Mouse (Mus musculus) liver, embryonic 13.5 days (tissue): Measurements from ENCODE around the gene Gm11099. TPM values are rescaled to one million over a fixed set of nuclear protein-coding genes. Genes with fewer than 3 reads are reported as not detected.

Source experiments
- ATAC-seq: fragments of 200-750 bp; cut with Nextera tagmentation; 2 replicates; pipeline ENCODE4 v1.8.0; 2017; ENCODE audit warnings: low read depth, mild to moderate bottlenecking, moderate number of reproducible peaks, moderate library complexity
- DNase-seq: peaks from one replicate; pipeline ENCODE4 v3.0.0; 2022
- H3K27ac ChIP-seq: fragments of 300-500 bp; sonication (generic); 2 replicates; pipeline ENCODE4 v1.5.1; 2015; ENCODE audit warnings: moderate library complexity, mild to moderate bottlenecking, inconsistent platforms
- H3K27me3 ChIP-seq: fragments of 300-500 bp; sonication (generic); 2 replicates; pipeline ENCODE4 v1.6.1; 2015; ENCODE audit warnings: mild to moderate bottlenecking, inconsistent platforms
- H3K36me3 ChIP-seq: fragments of 300-500 bp; sonication (generic); 2 replicates; pipeline ENCODE4 v1.6.1; 2015; ENCODE audit warnings: mild to moderate bottlenecking, inconsistent platforms
- H3K4me1 ChIP-seq: fragments of 300-500 bp; sonication (generic); replicated peaks from 2 replicates; pipeline ENCODE4 v1.6.1; 2015; ENCODE audit warnings: inconsistent platforms
- H3K4me2 ChIP-seq: fragments of 300-500 bp; sonication (generic); 2 replicates; pipeline ENCODE4 v1.6.1; 2015; ENCODE audit warnings: inconsistent platforms, mild to moderate bottlenecking, moderate library complexity
- H3K4me3 ChIP-seq: fragments of 300-500 bp; sonication (generic); replicated peaks from 2 replicates; pipeline ENCODE4 v1.5.1; 2015; ENCODE audit warnings: mild to moderate bottlenecking, inconsistent platforms
- H3K9ac ChIP-seq: fragments of 300-500 bp; sonication (generic); 2 replicates; pipeline ENCODE4 v1.6.1; 2015; ENCODE audit warnings: mild to moderate bottlenecking, inconsistent platforms
- H3K9me3 ChIP-seq: fragments of 300-500 bp; sonication (generic); replicated peaks from 2 replicates; pipeline ENCODE4 v1.6.1; 2016; ENCODE audit warnings: inconsistent platforms
- WGBS: fragments of 180-500 bp; shearing (Covaris S2); methylation state at CpG from one replicate; pipeline ENCODE4 v1.1.7; 2015; ENCODE audit not compliant: insufficient replicate concordance; 5-methylcytosine and 5-hydroxymethylcytosine counted together
- polyA plus RNA-seq: library from polyadenylated mRNA; unstranded; fragments of >200 nt; fragmentation: Nextera tagmentation; extraction: Ambion mirVana; gene quantifications from 2 replicates; pipeline ENCODE4 v1.2.1, GENCODE M21; 2015

Gene Gm11099
- not detected in 2 replicates for polyA plus RNA-seq

DNA sequence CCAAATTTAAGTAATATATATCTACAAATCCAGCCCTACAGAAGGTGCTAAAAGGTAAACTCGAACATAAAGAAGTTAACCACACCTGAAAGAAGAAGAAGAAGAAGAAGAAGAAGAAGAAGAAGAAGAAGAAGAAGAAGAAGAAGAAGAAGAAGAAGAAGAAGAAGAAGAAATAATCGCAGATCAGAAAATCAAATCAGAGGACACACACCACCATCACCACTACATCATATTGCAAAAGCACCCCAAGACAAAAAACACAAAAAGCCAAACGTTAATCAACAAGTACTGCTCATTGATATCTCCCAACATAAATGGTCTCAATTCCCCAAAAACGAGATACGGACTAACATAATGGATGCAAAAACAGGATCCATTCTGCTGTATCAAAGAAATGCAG is at the start of gene Gm11099:
Gene Gm11099 (plus strand): TSS at position 301 of the 400 bp plus-strand sequence.
- H3K4me1 ChIP-seq: no peaks in the 10 kb centered on the region
- no peaks in the 10 kb centered on the region for H3K9me3 ChIP-seq
- ATAC-seq: no peak
- no peak within 1 kb of the TSS for H3K4me3 ChIP-seq
- H3K9ac ChIP-seq: no peak within 1 kb of the TSS
- no peak for DNase-seq
- no peak within 1 kb of the TSS for H3K4me2 ChIP-seq
- no peaks in the 10 kb centered on the region for H3K36me3 ChIP-seq
- WGBS: 57% methylated on average over 5 of the region's 5 CpGs
- H3K27me3 ChIP-seq: no peaks in the 10 kb centered on the region
- no peak within 1 kb of the TSS for H3K27ac ChIP-seq

- Histone ChIP-seq H3K9me3 (no peaks in the 10 kb centered on the region), H3K9ac (no peak overlapping the region), H3K27me3 (no peaks in the 10 kb centered on the region), H3K36me3 (no peaks in the 10 kb centered on the region), H3K4me2 (no peak overlapping the region), H3K27ac (no peak overlapping the region), H3K4me1 (no peaks in the 10 kb centered on the region), H3K4me3 (no peak overlapping the region)
- DNase-seq (no peak), ATAC-seq (no peak)
- 47% methylated on average over 2 of the region's 2 CpGs for WGBS
Measured at GRCm38 (mm10) chr2:58812941-58813340, 46.3 kb upstream of the Gm11099 start.

DNA sequence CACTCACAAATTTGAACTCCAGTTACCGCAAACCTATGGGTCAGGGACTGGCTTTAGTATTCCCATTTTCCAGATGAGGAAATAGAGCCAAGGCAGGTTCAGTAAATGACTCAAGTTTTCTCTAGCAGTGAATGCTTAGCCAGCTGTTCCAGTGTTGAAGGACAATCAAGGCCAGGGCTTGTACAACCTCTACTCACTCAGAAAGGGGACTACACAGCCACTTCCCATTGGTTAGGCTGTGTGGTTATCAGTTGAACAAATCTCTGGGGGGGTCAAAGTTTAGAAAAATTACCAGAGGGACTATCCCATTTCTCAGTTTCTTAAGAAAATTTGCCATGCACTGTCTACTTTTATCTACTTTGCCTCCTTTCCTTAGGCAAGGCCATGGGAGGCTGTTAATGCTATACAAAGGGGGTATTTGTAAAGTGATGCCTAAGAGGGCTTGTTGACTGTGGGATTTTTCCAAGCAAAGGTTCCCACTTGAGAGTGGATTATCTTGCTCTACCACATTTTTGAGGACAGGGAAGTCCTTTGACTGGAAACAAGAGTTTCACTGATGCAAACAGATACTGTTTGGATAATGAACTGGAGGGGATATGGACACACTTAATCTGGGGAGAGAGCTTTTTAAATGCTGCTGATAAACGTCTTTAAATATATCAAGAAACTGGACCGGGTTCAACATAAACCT is 30.2 kb upstream of the Gm11099 start:
- Histone ChIP-seq H3K4me2 (no peak overlapping the region), H3K4me1 (no peaks in the 10 kb centered on the region), H3K9ac (no peak overlapping the region), H3K9me3 (no peaks in the 10 kb centered on the region), H3K4me3 (no peak overlapping the region), H3K27ac (no peak overlapping the region), H3K27me3 (no peaks in the 10 kb centered on the region), H3K36me3 (no peaks in the 10 kb centered on the region)
- ATAC-seq: no peak
- DNase-seq: no peak
- WGBS: 61% methylated on average over 3 of the region's 3 CpGs

GRCm38 (mm10) chr2:58829981-58830742 is 29.1 kb upstream of the Gm11099 start:
- Histone ChIP-seq H3K36me3 (no peaks in the 10 kb centered on the region), H3K27ac (no peak overlapping the region), H3K4me1 (no peaks in the 10 kb centered on the region), H3K4me2 (no peak overlapping the region), H3K27me3 (no peaks in the 10 kb centered on the region), H3K9me3 (no peaks in the 10 kb centered on the region), H3K4me3 (no peak overlapping the region), H3K9ac (no peak overlapping the region)
- 65% methylated on average over 7 of the region's 7 CpGs for WGBS
- no peak for DNase-seq
- no peak for ATAC-seq

DNA sequence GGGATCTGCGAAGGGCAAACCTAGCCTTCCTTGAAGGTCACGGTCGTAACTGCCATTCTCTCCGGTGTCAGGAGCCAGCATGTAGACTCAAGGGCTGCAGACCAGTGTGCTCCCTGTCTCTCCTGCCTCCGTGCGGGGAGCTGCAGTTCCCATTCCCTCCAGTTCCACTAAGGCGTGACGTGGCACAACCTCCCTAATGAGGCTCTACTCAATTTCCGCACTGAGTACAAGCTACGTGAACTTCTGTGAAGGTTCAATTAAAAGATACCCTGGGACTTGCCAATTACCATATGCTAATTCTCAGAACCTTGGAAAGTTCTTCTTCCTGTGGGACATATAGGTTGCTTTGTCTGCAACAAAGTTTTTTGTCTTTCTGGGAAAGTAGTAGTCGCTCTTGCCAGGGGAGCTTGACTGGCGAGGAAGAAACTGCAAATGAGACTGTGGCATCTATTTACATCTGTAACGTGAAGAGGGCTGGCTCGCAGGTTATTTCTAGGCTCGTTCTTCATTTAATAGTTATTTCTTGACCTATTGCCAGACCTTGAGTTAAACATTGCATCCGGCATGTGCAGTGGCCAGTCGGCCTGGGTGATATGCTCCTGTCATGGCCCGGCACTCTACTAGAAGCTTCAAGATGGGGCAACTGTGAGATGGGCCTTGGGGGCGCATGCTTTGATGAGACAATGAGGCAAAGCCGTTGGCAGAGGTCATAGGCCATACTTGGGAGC is 26.8 kb upstream of the Gm11099 start:
- Histone ChIP-seq H3K4me3 (no peak overlapping the region), H3K4me1 (no peaks in the 10 kb centered on the region), H3K27ac (no peak overlapping the region), H3K9me3 (no peaks in the 10 kb centered on the region), H3K27me3 (no peaks in the 10 kb centered on the region), H3K36me3 (no peaks in the 10 kb centered on the region), H3K4me2 (no peak overlapping the region), H3K9ac (no peak overlapping the region)
- WGBS: 78% methylated on average over 20 of the region's 20 CpGs
- ATAC-seq (no peak), DNase-seq (no peak)

DNA sequence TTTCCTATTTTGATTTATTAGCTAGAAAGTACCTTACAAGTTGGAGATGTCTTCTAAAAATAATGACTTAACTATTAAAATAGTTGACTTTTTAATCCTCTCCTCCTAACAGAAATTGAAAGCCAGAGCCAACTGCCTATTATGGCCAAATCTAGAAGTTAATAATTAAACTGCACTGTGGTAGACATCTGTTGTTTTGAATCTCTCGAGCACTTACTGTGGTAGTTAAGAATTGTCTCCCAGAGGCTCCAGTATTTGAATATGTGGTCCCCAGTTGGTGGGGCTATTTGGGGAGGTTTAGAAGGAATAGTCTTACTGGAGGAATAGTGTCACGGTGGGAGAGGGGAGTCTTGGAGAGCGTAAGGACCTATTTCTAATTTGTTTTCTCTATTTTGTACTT is 18.2 kb upstream of the Gm11099 start:
- no peak overlapping the region for H3K27ac ChIP-seq
- H3K4me1 ChIP-seq: no peaks in the 10 kb centered on the region
- no peak overlapping the region for H3K4me2 ChIP-seq
- no peak overlapping the region for H3K9ac ChIP-seq
- ATAC-seq: no peak
- no peaks in the 10 kb centered on the region for H3K9me3 ChIP-seq
- no peak overlapping the region for H3K4me3 ChIP-seq
- 72% methylated on average over 3 of the region's 3 CpGs for WGBS
- no peaks in the 10 kb centered on the region for H3K36me3 ChIP-seq
- H3K27me3 ChIP-seq: no peaks in the 10 kb centered on the region
- DNase-seq: no peak

GRCm38 (mm10) chr2:58842443-58842842 is 16.8 kb upstream of the Gm11099 start:
- Histone ChIP-seq H3K4me1 (no peaks in the 10 kb centered on the region), H3K9ac (no peak overlapping the region), H3K9me3 (no peaks in the 10 kb centered on the region), H3K36me3 (no peaks in the 10 kb centered on the region), H3K4me3 (no peak overlapping the region), H3K27me3 (no peaks in the 10 kb centered on the region), H3K4me2 (no peak overlapping the region), H3K27ac (no peak overlapping the region)
- ATAC-seq: no peak
- WGBS: 58% methylated on average over 4 of the region's 4 CpGs
- DNase-seq: no peak

DNA sequence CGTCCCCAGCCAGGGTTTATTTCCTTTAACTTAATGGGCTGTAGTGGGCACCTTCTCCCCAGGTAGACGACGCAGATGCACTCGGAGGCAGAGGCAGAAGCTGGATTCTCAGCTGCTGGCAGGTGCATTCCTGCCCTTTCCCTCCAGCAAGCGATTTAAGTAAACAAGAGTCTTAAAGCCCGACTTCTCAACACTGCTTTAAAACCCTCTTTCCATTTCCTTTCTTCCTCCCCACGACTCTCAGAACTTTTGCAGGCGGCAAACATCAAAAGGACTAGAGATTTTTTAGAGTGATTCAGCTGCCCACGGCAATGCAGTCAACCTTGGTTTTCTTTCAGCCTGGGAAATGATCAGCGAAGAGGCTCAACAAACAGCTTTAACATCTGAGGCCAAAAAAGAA is 14.7 kb upstream of the Gm11099 start:
- Histone ChIP-seq H3K27ac (no peak overlapping the region), H3K27me3 (no peaks in the 10 kb centered on the region), H3K4me2 (no peak overlapping the region), H3K9ac (no peak overlapping the region), H3K4me3 (no peak overlapping the region), H3K9me3 (no peaks in the 10 kb centered on the region), H3K36me3 (no peaks in the 10 kb centered on the region), H3K4me1 (no peaks in the 10 kb centered on the region)
- DNase-seq: no peak
- ATAC-seq: no peak
- 29% methylated on average over 10 of the region's 10 CpGs for WGBS

- no peak overlapping the region for H3K27ac ChIP-seq
- ATAC-seq: no peak
- H3K4me2 ChIP-seq: no peak overlapping the region
- no peaks in the 10 kb centered on the region for H3K36me3 ChIP-seq
- H3K9ac ChIP-seq: no peak overlapping the region
- no peak for DNase-seq
- no peak overlapping the region for H3K4me3 ChIP-seq
- 51% methylated on average over 3 of the region's 3 CpGs for WGBS
- no peaks in the 10 kb centered on the region for H3K9me3 ChIP-seq
- H3K27me3 ChIP-seq: no peaks in the 10 kb centered on the region
- no peaks in the 10 kb centered on the region for H3K4me1 ChIP-seq
Measured at GRCm38 (mm10) chr2:58879876-58880275, 20.6 kb downstream of the Gm11099 start.

DNA sequence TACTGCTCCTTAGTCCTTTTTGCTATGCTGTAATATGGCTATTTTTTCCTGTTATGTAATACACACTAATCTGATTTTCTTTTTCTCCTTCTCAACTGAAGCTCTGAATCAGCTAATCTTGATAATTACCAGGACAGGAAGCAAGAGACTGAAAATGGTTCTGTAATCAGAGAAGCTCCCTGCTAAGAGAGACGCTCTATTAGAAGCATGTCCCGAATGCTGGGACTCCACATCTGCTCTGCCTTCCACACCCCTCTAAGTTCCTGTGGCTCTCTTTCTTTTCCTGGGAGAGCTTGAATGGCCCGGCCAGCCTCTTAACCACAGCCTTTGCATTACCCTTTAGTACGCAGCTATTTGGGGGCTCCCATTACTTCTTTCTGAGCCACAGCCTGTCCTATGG is 45.8 kb downstream of the Gm11099 start:
- Histone ChIP-seq H3K9ac (no peak overlapping the region), H3K36me3 (no peaks in the 10 kb centered on the region), H3K27me3 (no peaks in the 10 kb centered on the region), H3K9me3 (no peaks in the 10 kb centered on the region), H3K4me1 (no peaks in the 10 kb centered on the region), H3K27ac (no peak overlapping the region), H3K4me2 (no peak overlapping the region), H3K4me3 (no peak overlapping the region)
- DNase-seq (no peak), ATAC-seq (no peak)
- WGBS: 36% methylated on average over 4 of the region's 4 CpGs

DNA sequence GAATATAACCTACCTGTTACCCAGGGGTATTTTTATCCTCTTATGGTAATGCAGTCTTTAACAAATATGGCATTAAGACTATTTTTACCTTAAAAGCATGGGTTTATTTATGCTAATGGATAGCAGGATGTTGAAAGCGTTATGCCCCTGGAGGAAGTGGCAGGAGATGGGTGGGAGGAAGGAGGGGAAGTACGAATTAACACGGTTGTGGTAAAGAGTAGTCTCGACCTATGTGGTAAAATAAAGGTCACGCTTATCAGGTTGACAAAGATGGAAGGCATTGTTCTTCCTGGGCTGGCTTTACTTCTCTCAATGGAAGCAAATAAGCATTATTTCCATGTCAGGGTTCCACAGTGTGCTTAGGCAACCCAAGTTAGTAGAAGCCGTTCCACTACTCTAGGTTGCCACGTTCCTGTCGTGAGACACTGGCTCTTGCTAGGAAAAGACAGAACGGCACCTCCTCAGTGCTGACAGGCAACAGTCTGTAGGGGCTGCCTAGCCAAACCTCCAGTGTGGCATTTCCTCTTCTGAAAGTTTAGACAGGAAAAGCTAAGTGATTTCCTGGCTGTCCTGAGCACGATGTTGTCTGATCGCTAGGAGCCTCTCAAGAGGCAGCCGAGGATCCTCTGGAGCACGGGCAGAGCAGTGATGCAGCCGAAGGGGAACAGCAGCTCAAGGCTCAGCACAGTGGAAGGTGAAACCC is 47.7 kb downstream of the Gm11099 start:
- WGBS: 14% methylated on average over 14 of the region's 14 CpGs
- Histone ChIP-seq H3K9ac (no peak overlapping the region), H3K9me3 (no peaks in the 10 kb centered on the region), H3K4me1 (no peaks in the 10 kb centered on the region), H3K27me3 (no peaks in the 10 kb centered on the region), H3K27ac (no peak overlapping the region), H3K4me3 (no peak overlapping the region), H3K36me3 (no peaks in the 10 kb centered on the region), H3K4me2 (no peak overlapping the region; the same call in 1 of the 2 replicates)
- ATAC-seq: no peak
- DNase-seq: no peak
